Mouse (Mus musculus) thymus, adult 2 months (tissue): ENCODE data around the gene Olfr551. TPM values are rescaled to one million over a fixed set of nuclear protein-coding genes. Genes with fewer than 3 reads are reported as not detected.

Experiments used
- DNase-seq: peaks from one replicate; pipeline ENCODE4 v3.0.0; 2021
- H3K27ac ChIP-seq: fragments of 200-500 bp; 2 replicates; pipeline ENCODE4 v1.5.1; 2012; ENCODE audit warnings: low read length, control low read depth; ENCODE audit not compliant: control insufficient read depth, insufficient read depth
- H3K27me3 ChIP-seq: fragments of 200-500 bp; 2 replicates; pipeline ENCODE4 v1.6.1; 2012; ENCODE audit warnings: mild to moderate bottlenecking, low read length, moderate library complexity, mixed read lengths; ENCODE audit not compliant: control insufficient read depth, insufficient read depth
- H3K36me3 ChIP-seq: fragments of 200-500 bp; 2 replicates; pipeline ENCODE4 v1.6.1; 2012; ENCODE audit warnings: mild to moderate bottlenecking, low read length, moderate library complexity; ENCODE audit not compliant: control insufficient read depth, insufficient read depth
- H3K4me1 ChIP-seq: fragments of 200-500 bp; replicated peaks from 2 replicates; pipeline ENCODE4 v1.6.1; 2012; ENCODE audit warnings: low read length; ENCODE audit not compliant: control insufficient read depth, insufficient read depth
- H3K4me3 ChIP-seq: fragments of 200-500 bp; 2 replicates; pipeline ENCODE4 v1.5.1; 2012; ENCODE audit warnings: mild to moderate bottlenecking, low read length, control low read depth, moderate library complexity; ENCODE audit not compliant: control insufficient read depth, insufficient read depth
- CTCF ChIP-seq: fragments of 200-500 bp; IDR thresholded peaks from 2 replicates; pipeline ENCODE4 v1.5.1; 2012; ENCODE audit warnings: mild to moderate bottlenecking, control low read depth, low read length, moderate library complexity, borderline replicate concordance; ENCODE audit not compliant: control insufficient read depth, poor library complexity, insufficient read depth; ENCODE audit errors: extremely low read depth
- POLR2A ChIP-seq: fragments of 200-500 bp; IDR thresholded peaks from 2 replicates; pipeline ENCODE4 v1.6.1; 2012; ENCODE audit warnings: mild to moderate bottlenecking, low read length, control low read depth, moderate library complexity; ENCODE audit not compliant: control insufficient read depth, poor library complexity, insufficient read depth; ENCODE audit errors: extremely low read depth
- WGBS: fragments of 180-500 bp; shearing (Covaris S2); methylation state at CpG from one replicate; pipeline ENCODE4 v1.1.7; 2018; 5-methylcytosine and 5-hydroxymethylcytosine counted together
- polyA plus RNA-seq: library from polyadenylated mRNA; depleted of rRNA; stranded (reverse); fragments of >200 nt; gene quantifications from 2 replicates; pipeline ENCODE4 v1.2.3, GENCODE M21; 2012; rRNA removed

Olfr551 gene
- polyA plus RNA-seq, 1 experiment, result not detected

DNA sequence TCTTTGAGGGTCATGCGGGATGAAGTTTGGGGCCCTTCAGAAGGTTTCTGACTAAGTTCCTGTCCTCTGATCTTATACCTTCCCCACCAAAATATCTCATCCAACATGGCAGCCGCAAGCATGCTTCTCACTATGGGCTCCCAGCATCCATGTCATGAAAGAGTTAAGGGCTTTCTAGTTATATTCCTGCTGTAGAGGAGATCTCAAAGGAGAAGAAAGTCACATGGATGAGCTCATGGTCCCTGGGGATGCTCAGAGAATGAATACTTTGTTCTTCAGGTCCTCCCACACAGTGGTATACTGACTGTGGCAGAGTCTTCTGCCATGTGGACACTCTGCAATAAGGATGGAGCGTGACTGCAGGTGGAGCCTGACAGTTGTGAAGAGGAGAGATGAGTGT, 42.1 kb downstream of the Olfr551 start, which contains the start of gene Olfr549:
Olfr549 (plus strand) TSS at position 301 of the 400 bp plus-strand sequence.
- no peaks in the 10 kb centered on the region for H3K4me1 ChIP-seq
- DNase-seq, result no peak
- no peak within 1 kb of the TSS for H3K4me3 ChIP-seq
- no peak within 1 kb of the TSS for H3K27ac ChIP-seq
- 98% methylated on average over 3 of the region's 3 CpGs for WGBS
- TF ChIP-seq CTCF (no peak), POLR2A (no peak)
- H3K27me3 ChIP-seq, result no peaks in the 10 kb centered on the region
- no peaks in the 10 kb centered on the region for H3K36me3 ChIP-seq

DNA sequence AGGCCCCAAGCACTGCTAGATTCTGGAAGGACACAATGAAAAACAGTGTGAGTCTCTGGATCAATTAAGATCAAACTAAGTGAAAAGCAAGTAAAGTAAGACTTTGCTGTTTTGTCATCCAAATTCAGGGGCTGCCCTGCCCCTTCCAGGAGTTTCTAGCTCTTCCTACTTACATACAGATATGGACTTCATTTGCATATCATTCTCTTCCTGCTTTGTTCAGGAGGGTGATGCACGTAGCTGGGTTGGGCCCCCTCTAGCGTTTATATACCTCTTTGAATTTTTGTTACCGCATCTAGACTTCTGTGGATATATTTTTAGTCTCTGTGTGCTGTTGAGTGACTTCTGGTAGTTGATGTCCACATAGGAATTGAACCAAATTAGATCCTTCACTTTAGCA, 50.4 kb downstream of the Olfr551 start:
- no peaks in the 10 kb centered on the region for H3K4me1 ChIP-seq
- no peaks in the 10 kb centered on the region for H3K27me3 ChIP-seq
- WGBS, result 67% methylated on average over 3 of the region's 3 CpGs
- no peaks in the 10 kb centered on the region for H3K36me3 ChIP-seq
- no peak overlapping the region for H3K4me3 ChIP-seq
- TF ChIP-seq POLR2A, result no peak
- TF ChIP-seq CTCF, result no peak
- no peak for DNase-seq
- H3K27ac ChIP-seq, result no peak overlapping the region

DNA sequence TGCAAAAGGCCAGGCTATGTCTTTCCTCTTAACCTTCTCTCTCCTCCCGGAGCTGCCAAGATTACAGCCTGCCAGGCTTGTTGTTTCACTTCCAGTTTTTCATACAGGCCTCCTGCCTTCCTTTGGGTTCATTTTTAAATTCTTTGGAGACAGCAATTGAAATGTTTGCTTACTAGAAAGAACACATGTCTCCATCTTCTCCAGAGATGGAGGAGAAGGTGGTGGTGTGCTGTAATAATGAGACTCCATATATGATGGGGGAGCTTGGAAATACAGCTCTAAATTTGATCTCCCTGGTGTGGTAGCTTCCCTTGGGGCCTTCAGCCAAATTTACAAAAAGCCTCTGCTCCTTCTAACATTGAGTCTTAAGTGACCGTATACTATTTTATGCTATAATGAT, 51.1 kb downstream of the Olfr551 start, which contains the start of gene Olfr548-ps1:
Olfr548-ps1 (plus strand) TSS at position 301 of the 400 bp plus-strand sequence.
- no peaks in the 10 kb centered on the region for H3K36me3 ChIP-seq
- 86% methylated on average over 2 of the region's 2 CpGs for WGBS
- DNase-seq, result no peak

DNA sequence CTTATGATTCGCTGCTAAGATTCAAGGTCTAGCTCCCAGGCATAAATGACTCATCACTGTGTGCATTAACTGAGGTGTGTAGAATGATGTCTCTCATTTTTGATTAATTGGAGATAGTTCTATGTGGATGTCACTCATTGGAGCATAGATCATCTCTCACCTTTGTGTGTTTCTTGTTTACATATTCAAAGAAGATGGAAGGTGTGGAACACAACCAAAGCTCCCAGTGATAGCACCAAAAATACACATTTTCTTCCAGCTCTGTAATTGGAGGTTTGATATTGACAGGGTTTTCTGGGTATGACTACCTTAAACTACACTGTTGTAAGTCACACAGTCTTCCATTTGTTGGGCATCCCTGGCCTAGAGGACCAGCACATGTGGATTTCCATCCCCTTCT, 57.2 kb downstream of the Olfr551 start, which contains the start of gene Olfr547:
Olfr547 (plus strand) TSS at position 301 of the 400 bp plus-strand sequence.
- no peak for DNase-seq
- no peaks in the 10 kb centered on the region for H3K27me3 ChIP-seq
- no peak within 1 kb of the TSS for H3K27ac ChIP-seq
- H3K36me3 ChIP-seq, result no peaks in the 10 kb centered on the region
- 91% methylated on average over 1 of the region's 1 CpGs for WGBS
- H3K4me1 ChIP-seq, result no peaks in the 10 kb centered on the region
- no peak within 1 kb of the TSS for H3K4me3 ChIP-seq
- TF ChIP-seq CTCF (no peak), POLR2A (no peak)

More for the DNA sequence above, 51.1 kb downstream of the Olfr551 start, which contains the start of gene Olfr548-ps1:
- Histone ChIP-seq H3K4me1 (no peaks in the 10 kb centered on the region), H3K4me3 (no peak within 1 kb of the TSS), H3K27me3 (no peaks in the 10 kb centered on the region), H3K27ac (no peak within 1 kb of the TSS)
- TF ChIP-seq CTCF (no peak), POLR2A (no peak)

Other genes with a start within 250 kb of the Olfr551 start
- gene Rrm1, start 150.2 kb downstream of the Olfr551 start, polyA plus RNA-seq, result 46.3 and 67.1 TPM in 2 replicates
- not detected in 2 replicates for gene Olfr543, start 110.2 kb downstream of the Olfr551 start, polyA plus RNA-seq
- gene Olfr544, start 103.6 kb downstream of the Olfr551 start, polyA plus RNA-seq, result not detected in 2 replicates
- gene Olfr545, start 92.3 kb downstream of the Olfr551 start, polyA plus RNA-seq, result not detected in 2 replicates
- not detected in 2 replicates for gene Olfr547, start 57.1 kb downstream of the Olfr551 start, polyA plus RNA-seq
- not detected in 2 replicates for gene Olfr548-ps1, start 51.0 kb downstream of the Olfr551 start, polyA plus RNA-seq
- not detected in 2 replicates for gene Olfr549, start 42.0 kb downstream of the Olfr551 start, polyA plus RNA-seq
- 20.4 and 23.6 TPM in 2 replicates for gene Trim21, start 26.4 kb downstream of the Olfr551 start, polyA plus RNA-seq
- 0.13 TPM in 1 of 2 replicates, not detected in the other for gene Olfr550, start 20.4 kb downstream of the Olfr551 start, polyA plus RNA-seq
- gene Olfr552, start 5.9 kb upstream of the Olfr551 start, polyA plus RNA-seq, result not detected in 2 replicates
- gene Olfr553, start 26.3 kb upstream of the Olfr551 start, polyA plus RNA-seq, result not detected in 2 replicates
- gene Olfr554, start 46.5 kb upstream of the Olfr551 start, polyA plus RNA-seq, result not detected in 2 replicates
- gene Olfr555, start 66.9 kb upstream of the Olfr551 start, polyA plus RNA-seq, result not detected in 2 replicates
- not detected in 2 replicates for gene Olfr556, start 73.0 kb upstream of the Olfr551 start, polyA plus RNA-seq
- 14.0 and 16.3 TPM in 2 replicates for gene Trim68, start 95.4 kb upstream of the Olfr551 start, polyA plus RNA-seq
- gene Olfr557, start 104.0 kb upstream of the Olfr551 start, polyA plus RNA-seq, result not detected in 2 replicates
- 0.11 and 0.49 TPM in 2 replicates for gene Olfr558, start 110.3 kb upstream of the Olfr551 start, polyA plus RNA-seq
- gene Olfr33, start 127.2 kb upstream of the Olfr551 start, polyA plus RNA-seq, result not detected in 2 replicates
- not detected in 2 replicates for gene Olfr559, start 135.6 kb upstream of the Olfr551 start, polyA plus RNA-seq
- not detected in 2 replicates for gene Olfr560, start 167.5 kb upstream of the Olfr551 start, polyA plus RNA-seq
- gene Olfr78, start 167.6 kb upstream of the Olfr551 start, polyA plus RNA-seq, result 0.29 and 0.32 TPM in 2 replicates
- not detected in 2 replicates for gene Olfr561, start 179.3 kb upstream of the Olfr551 start, polyA plus RNA-seq
- gene Olfr564, start 211.6 kb upstream of the Olfr551 start, polyA plus RNA-seq, result not detected in 2 replicates